Mouse (Mus musculus) cerebellum, adult 11 months (tissue): ENCODE data around the gene Phf3.
"Not testable (repeated sequence)": the region's sequence is repeated elsewhere in the genome, so short reads cannot be mapped to it uniquely, and the experiment has no call there.

Source experiments
- DNase-seq: peaks from one replicate; pipeline ENCODE4 v3.0.0; 2022

Phf3 gene

DNA sequence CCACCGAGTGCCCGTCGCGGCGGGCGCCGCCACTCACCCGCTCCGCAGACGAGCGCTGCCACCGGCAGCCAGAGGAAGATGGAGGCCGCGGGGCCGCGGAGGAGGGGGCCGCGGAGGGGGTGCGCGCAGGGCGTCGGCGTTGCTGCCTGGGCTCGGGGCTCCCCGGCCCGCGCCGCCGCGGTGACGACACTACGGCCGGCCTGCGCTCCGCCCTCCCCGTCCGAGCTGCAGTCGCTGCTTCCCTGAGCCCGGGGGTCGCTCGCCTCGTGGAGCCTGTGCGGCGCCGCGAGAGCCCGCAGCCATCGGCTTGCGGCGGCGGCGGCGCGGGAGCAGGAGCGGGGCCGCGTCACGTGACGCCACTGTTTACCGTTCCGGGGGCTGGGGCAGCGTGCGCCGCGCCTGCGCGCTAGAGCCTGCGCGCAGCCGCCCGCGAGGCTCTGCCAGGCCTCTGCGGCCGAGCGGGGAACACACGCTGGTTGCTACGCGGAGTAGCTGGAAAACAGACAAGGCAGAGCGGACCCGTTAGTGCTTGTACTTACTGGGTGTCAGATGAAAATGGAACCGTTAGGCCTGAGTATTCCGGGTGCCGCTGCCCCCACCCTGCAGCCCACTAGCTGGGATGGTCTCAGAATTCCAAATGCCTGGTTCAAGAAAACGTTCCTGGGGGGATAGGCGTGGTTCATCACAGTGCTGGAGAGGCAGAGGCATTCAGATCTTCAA, at the start of gene Phf3:
Gene Phf3 (minus strand): TSS at position 381 of the 720 bp plus-strand sequence.
- peak; percentile 88 for DNase-seq

GRCm38 (mm10) chr1:30922237-30922636, 48.5 kb upstream of the Phf3 start:
- no peak for DNase-seq

DNA sequence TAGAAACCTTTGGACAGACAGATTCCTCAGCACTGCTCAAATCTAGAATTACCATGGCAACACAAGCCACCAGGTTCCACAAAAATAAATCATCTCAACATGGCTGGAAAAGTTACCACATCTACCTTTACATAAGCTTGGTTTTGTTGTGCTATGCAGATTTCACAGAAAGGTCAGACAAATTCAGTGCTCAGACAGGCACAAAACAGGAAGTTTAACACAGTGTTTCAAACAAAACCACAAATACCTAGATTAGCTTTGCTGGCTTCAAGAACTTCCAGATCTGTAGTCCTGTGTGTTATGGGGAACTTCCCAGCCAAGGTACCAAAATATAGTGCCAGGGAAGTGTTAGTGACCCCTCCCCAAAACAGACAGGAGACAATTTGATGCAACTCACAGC, 47.5 kb upstream of the Phf3 start:
- no peak for DNase-seq

GRCm38 (mm10) chr1:30920620-30921177, 47.0 kb upstream of the Phf3 start:
- DNase-seq, result no peak

DNA sequence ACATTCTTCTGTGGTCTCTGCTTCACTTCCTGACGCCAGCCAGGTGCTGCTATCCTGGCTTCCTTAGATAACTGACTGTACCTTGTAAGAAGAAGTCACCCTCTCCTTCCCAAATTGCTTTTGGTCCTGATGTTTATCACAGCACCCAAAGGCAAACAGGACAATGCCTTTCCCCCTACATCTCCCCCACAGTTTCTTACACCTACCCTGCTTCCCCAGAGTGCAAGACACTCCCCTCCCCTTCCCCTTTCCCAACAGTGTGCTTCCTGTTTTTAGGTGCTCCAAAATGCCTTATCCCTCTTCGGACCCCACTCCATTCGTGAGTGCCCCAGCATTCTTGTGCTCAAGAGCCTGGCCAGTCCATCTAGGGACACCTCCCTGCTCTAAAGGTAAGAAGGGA, 36.5 kb upstream of the Phf3 start:
- DNase-seq, result no peak

- no peak for DNase-seq
Observed at GRCm38 (mm10) chr1:30908797-30909196, 35.1 kb upstream of the Phf3 start.

DNA sequence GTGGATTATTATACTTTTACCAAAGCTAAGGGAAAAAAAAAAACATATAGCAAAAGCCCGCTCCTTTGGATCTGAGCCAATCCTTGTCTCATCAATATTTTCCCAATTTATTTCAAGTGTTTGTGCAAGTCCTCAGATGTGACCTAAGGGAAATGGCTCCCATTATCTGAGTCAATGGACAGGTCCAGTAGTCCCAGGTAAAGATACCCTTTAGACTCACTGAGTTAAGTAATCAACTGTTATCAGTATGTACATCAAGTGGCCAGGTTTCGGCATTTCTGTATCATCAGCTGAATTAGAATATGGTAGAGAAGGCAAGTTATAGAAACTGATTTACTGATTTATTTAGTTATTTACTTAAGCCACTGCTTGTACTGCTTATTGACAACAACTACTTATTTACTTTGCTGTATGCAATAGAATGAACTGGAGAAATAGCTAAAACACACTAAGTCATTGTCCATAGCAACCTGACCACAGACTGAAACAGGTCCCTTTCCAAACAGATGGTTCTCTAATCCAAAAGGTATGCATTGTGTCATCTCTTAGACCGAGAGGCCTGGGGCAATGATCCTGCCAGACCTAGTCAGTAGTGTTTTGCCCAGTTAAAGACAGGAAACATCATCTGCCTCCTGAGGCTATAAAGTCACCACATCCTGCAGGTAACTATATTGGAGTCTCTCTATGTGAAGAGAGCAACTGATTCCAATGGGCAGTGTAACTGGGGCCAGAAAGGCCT, 29.9 kb upstream of the Phf3 start:
- DNase-seq, result no peak

DNA sequence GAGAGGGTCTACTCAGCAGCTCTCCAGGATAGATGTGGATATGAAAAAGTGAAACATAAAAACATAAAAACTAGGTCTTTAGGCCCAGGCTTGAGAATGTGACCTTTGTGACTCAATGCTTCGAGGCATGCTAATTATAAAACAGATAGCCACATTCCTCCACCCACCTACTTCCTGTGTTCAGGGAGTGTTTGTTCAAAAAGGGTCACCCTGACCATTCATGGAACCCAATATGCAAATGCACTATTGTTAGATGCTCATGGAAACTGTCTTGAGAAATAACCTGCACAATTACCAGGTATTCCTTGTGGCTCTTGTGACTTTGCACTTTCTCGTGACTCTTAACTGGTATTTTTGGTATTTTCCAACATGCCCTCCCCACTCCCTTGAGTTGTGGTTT, 25.0 kb upstream of the Phf3 start:
- no peak for DNase-seq

DNA sequence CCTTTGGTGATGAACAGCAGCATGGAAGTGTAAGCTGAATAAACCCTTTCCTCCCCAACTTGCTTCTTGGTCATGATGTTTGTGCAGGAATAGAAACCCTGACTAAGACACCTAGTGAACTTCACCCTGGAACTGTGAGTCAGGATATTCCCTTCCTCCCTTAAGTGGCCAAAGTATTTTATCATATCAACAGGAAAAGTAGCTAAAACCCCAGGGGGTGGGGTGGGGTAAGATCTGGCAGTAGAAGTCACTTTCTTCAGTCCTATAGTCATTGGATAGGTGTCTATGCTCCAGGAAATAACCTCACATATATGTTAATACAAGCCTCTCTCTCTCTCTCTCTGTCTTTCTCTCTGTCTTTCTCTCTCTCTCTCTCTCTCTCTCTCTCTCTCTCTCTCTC, 21.6 kb upstream of the Phf3 start:
- DNase-seq, result not testable (repeated sequence)

DNA sequence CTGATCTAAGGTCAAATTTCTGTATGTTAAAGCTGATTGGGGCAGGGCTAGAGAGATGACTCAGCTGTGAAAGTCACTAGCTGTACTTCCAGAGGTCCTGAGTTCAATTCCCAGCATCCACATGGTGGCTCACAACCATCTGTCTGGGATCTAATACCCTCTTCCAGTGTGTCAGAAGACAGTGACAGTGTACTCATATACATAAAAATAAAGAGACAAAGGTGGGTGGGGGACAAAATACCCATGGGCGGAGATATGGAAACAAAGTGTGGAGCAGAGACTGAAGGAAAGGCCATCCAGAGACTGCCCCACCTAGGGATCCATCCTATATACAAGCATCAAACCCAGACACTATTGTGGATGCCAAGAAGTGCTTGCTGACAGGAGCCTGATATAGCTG, 10.1 kb upstream of the Phf3 start:
- DNase-seq, result not testable (repeated sequence)

GRCm38 (mm10) chr1:30875746-30876145, 2.0 kb upstream of the Phf3 start:
- DNase-seq, result no peak

GRCm38 (mm10) chr1:30874261-30875131, 775 bp upstream of the Phf3 start:
- DNase-seq, result no peak

- peak; percentile 12 for DNase-seq
Observed at GRCm38 (mm10) chr1:30872836-30873540, 733 bp downstream of the Phf3 start.

GRCm38 (mm10) chr1:30867786-30868185, 5.9 kb downstream of the Phf3 start:
- DNase-seq, result no peak

DNA sequence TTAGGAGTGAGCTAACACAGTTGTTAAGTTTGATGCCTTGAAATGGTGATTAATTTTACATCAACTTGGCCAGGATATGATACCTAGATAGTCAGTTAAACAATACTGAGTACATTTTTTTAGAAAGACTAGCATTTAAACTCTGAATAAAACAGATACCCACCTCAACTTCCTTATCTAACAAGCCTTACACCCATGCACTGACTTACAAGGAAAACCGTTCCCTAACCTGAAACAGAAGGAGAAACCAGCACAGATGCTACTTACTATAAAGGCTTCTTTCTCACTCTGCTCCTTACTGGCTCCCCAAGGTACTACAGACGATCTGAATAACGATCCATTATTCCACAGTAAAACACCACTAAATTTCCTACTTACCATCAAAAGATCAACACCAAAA, 21.2 kb downstream of the Phf3 start:
- no peak for DNase-seq

- no peak for DNase-seq
Observed at GRCm38 (mm10) chr1:30851920-30852319, 21.8 kb downstream of the Phf3 start.

DNA sequence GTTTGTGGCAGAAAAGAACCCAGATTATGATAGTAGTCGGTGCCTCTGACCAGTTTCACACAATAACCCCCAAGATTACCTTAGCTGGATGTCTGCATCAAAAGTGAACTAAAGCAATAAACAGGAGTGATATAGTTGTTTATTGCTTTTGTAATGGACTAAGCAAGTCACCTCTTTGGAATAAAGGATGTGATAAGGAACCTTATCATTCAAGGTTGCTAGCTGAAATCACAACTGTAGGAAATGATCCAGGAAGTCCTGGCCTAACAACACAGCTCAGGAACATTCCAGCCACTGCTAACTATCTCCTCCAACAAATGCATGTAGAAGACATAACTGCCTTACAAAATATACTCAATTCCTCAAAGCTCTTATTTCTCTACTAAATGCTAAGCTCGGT, 22.8 kb downstream of the Phf3 start:
- DNase-seq, result no peak

DNA sequence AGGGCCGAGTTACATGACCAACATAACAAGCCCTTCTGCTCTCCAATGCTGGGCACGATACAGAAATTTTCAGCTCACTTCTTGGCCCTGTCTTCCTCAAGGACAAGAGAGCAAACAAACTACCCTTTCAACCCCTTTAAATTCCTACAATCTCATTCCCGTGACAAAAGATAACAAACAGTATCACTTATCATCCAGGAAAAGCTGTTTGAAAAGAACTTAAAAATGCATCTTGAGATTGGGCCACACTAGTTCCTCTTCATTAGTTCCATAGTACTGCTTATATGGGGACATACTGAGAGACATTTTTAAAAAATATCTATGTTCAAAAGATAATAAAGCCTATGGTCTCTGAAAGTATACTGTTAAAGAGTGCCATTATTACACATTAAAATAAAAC, 23.8 kb downstream of the Phf3 start:
- no peak for DNase-seq

DNA sequence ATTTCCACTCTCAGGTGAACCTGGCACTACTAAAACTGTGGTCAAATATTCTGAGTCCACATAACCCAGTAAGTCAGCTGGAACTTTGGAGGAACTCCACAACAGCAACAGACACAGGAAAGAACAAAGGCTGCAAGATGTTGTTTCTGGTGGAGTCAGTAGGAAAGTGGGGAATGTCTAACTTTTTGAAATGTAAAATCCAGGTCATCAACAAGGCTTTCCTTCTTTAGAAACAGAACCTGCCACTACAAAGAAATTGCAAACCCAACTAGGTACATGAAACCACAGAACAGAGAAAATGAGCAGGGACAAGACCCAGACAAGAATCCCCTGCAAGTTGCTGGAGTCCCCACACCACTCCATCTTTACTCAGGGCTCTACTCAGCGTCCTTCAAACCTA, 26.0 kb downstream of the Phf3 start:
- DNase-seq, result no peak

DNA sequence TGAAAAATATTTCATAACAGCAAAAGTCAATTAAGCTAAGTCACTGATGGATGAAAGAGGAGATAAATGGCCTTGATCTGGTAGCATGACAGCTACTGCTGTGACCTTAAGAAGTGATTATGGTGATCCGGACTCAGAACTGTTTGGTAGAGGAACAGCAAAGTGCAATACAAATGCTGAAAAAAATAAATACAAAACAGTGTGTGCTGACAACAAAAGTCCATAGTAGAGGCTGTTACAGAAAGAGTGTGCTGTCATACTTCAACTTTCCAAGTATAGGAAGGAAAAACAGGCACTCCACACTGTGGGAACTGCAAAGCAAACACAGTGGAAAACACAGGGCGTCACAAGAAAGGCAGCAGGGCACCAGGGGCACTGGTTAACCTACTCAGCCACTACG, 34.1 kb downstream of the Phf3 start:
- no peak for DNase-seq

DNA sequence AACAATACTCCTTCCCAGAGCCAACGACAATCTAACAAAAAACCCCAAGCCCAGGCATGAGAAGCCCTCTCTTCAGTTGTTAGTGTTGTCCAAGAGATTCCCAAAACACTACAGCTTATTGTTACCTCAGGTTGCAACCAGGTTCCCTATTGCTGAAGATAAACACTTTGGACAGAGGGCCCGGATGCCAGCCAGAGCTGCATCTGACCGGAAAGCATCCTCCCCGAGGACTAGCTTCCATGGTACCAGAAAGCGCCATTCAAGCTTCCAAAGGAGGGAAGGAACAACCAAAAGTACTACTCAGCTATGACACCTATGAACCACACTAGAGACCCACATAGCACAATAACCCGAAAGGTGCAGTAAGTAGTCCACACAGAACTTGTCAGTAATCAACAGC, 38.2 kb downstream of the Phf3 start:
- no peak for DNase-seq

DNA sequence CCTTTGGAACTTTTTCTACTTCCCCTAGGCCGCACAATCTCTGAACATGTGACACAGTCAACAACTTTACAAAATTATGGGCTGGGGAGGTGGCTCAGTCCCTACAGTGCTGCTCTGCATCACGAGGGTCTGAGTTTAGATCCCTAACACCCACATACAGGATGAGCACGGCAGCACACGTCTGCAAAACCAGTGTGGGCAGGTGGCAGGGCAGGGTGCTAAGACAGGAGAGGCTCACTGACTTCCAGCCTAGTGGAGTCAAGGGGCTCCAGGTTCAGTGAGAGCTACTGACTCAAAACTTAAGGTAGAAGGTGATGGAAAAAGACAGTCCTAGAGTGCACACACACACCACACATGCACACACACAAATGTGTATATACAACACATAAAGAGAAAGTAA, 40.9 kb downstream of the Phf3 start:
- DNase-seq, result no peak

- DNase-seq, result no peak
Observed at GRCm38 (mm10) chr1:30819414-30819813, 54.3 kb downstream of the Phf3 start.
